In the genomic region with DNA sequence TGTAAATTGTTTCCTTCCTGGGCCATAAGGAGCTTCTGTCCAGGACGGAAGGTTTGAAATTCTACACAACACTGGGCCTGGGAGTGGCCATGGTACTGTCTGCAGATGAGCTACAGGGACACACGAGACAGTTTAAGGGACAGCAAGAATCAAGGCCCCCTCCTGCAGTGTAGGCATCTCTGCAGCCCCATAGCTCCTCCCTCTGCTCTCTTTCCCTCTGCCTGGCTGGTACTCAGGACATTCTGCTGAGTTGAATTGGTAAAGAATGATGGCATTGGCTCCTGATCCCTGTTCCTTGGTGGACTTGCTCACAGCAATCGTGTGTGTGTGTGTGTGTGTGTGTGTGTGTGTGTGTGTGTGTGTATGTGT, we compare ENCODE assay signal across 20 mouse cellular contexts. TPM values are rescaled to one million over a fixed set of nuclear protein-coding genes. Genes with fewer than 3 reads are reported as not detected.
DNase-seq lines count a peak whose midpoint lies in the region; ATAC-seq and TF ChIP-seq lines count a peak whose summit lies in the region.
"Had no signal": no experiment of that assay in that cellular context is flagged by ENCODE, and none has a peak within 500 bp of the region (broad histone marks: within the 10 kb centered on the region; RNA-seq: fewer than 3 reads in every experiment).

No protein-coding gene starts in this region.

- ATAC-seq in forebrain, embryonic 13.5 days: no peak
- no peak for ATAC-seq in forebrain, embryonic 14.5 days
- ATAC-seq in intestine, embryonic 15.5 days: peak; percentile 43; the same call in 1 of the 2 replicates
- no peak for ATAC-seq in intestine, postnatal 0 days
- peak; percentile 25; the same call in 1 of the 2 replicates for ATAC-seq in neural tube, embryonic 15.5 days (ENCODE audit: low FRiP score)

- no peak overlapping the region for H3K4me2 ChIP-seq in forebrain, embryonic 13.5 days
- no peak overlapping the region for H3K4me2 ChIP-seq in forebrain, embryonic 14.5 days (ENCODE audit: low read length)
- no peak overlapping the region for H3K4me2 ChIP-seq in intestine, embryonic 15.5 days (replicated peaks)
- no peak overlapping the region for H3K4me2 ChIP-seq in intestine, postnatal 0 days (replicated peaks; ENCODE audit: low read depth)
- no peak overlapping the region for H3K4me2 ChIP-seq in neural tube, embryonic 15.5 days
- H3K4me2 ChIP-seq: heart, embryonic 11.5 days; liver, embryonic 13.5 days had no signal

- no peak overlapping the region for H3K4me3 ChIP-seq in forebrain, embryonic 13.5 days
- no peak overlapping the region for H3K4me3 ChIP-seq in forebrain, embryonic 14.5 days (ENCODE audit: low read depth, low read length)
- no peak overlapping the region for H3K4me3 ChIP-seq in intestine, embryonic 15.5 days (replicated peaks)
- no peak overlapping the region for H3K4me3 ChIP-seq in intestine, postnatal 0 days (ENCODE audit: low read depth, low read length)
- H3K4me3 ChIP-seq in neural tube, embryonic 15.5 days (replicated peaks): no peak overlapping the region
- H3K4me3 ChIP-seq: embryonic facial prominence, embryonic 10.5 days; liver, embryonic 13.5 days had no signal

- no peak overlapping the region for H3K27ac ChIP-seq in forebrain, embryonic 13.5 days
- no peak overlapping the region for H3K27ac ChIP-seq in forebrain, embryonic 14.5 days (ENCODE audit: low read depth, low read length)
- no peak overlapping the region for H3K27ac ChIP-seq in intestine, embryonic 15.5 days
- no peak overlapping the region for H3K27ac ChIP-seq in intestine, postnatal 0 days (ENCODE audit: low read depth, low read length)
- H3K27ac ChIP-seq in neural tube, embryonic 15.5 days (replicated peaks): no peak overlapping the region
- H3K27ac ChIP-seq: embryonic facial prominence, embryonic 10.5 days; liver, embryonic 13.5 days had no signal

- H3K36me3 ChIP-seq in forebrain, embryonic 13.5 days (ENCODE audit: poor library complexity, severe bottlenecking): no peaks in the 10 kb centered on the region
- H3K36me3 ChIP-seq in forebrain, embryonic 14.5 days (ENCODE audit: control insufficient read depth, insufficient read depth, low read length): no peaks in the 10 kb centered on the region
- no peaks in the 10 kb centered on the region for H3K36me3 ChIP-seq in intestine, embryonic 15.5 days
- no peaks in the 10 kb centered on the region; the same call in 1 of the 2 replicates for H3K36me3 ChIP-seq in intestine, postnatal 0 days (ENCODE audit: control insufficient read depth, insufficient read depth)
- no peaks in the 10 kb centered on the region for H3K36me3 ChIP-seq in neural tube, embryonic 15.5 days
- H3K36me3 ChIP-seq: embryonic facial prominence, embryonic 10.5 days; liver, embryonic 13.5 days had no signal

- DNase-seq in forebrain, embryonic 14.5 days (ENCODE audit: low spot score): no peak
- DNase-seq in neural tube, embryonic 10.5 days (ENCODE audit: extremely low spot score, low spot score): no peak
- no peak for DNase-seq in ovary, postnatal 14 days (ENCODE audit: low spot score)
- DNase-seq: adrenal gland, postnatal 10 days; cerebellum, adult 8-10 months; cerebellum, postnatal 36 days; liver, embryonic 13.5 days; lung, adult 2 months; lung, postnatal 14 days; right cerebral cortex, postnatal 4 days; thymus, postnatal 25 days had no signal

- no peaks in the 10 kb centered on the region for H3K9me3 ChIP-seq in forebrain, embryonic 13.5 days (replicated peaks)
- no peaks in the 10 kb centered on the region for H3K9me3 ChIP-seq in forebrain, embryonic 14.5 days (replicated peaks; ENCODE audit: control insufficient read depth, low read length)
- no peaks in the 10 kb centered on the region for H3K9me3 ChIP-seq in intestine, embryonic 15.5 days
- no peaks in the 10 kb centered on the region for H3K9me3 ChIP-seq in intestine, postnatal 0 days (ENCODE audit: control insufficient read depth)
- no peaks in the 10 kb centered on the region for H3K9me3 ChIP-seq in neural tube, embryonic 15.5 days (replicated peaks)
- H3K9me3 ChIP-seq: embryonic facial prominence, embryonic 10.5 days; liver, embryonic 13.5 days had no signal

- peaks cover 5% of the 10 kb centered on the region; the same call in 1 of the 2 replicates for H3K27me3 ChIP-seq in forebrain, embryonic 13.5 days
- no peaks in the 10 kb centered on the region for H3K27me3 ChIP-seq in forebrain, embryonic 14.5 days (replicated peaks; ENCODE audit: control insufficient read depth, insufficient read depth, low read length)
- H3K27me3 ChIP-seq in intestine, embryonic 15.5 days (replicated peaks): no peaks in the 10 kb centered on the region
- H3K27me3 ChIP-seq in intestine, postnatal 0 days (replicated peaks; ENCODE audit: control insufficient read depth, insufficient read depth, low read length): no peaks in the 10 kb centered on the region
- no peaks in the 10 kb centered on the region for H3K27me3 ChIP-seq in neural tube, embryonic 15.5 days (replicated peaks)

- peaks cover 19% of the 10 kb centered on the region for H3K4me1 ChIP-seq in forebrain, embryonic 13.5 days
- 0 out of 2 replicates have a peak, but pooled peaks cover 3% of the 10 kb centered on the region for H3K4me1 ChIP-seq in forebrain, embryonic 14.5 days (ENCODE audit: control insufficient read depth, insufficient read depth, low read length)
- H3K4me1 ChIP-seq in intestine, embryonic 15.5 days (replicated peaks): 0 out of 2 replicates have a peak, but pooled peaks cover 2% of the 10 kb centered on the region
- H3K4me1 ChIP-seq in intestine, postnatal 0 days (replicated peaks; ENCODE audit: control insufficient read depth, insufficient read depth, low read length): no peaks in the 10 kb centered on the region
- H3K4me1 ChIP-seq in neural tube, embryonic 15.5 days: peaks cover 27% of the 10 kb centered on the region
- H3K4me1 ChIP-seq: liver, embryonic 13.5 days had no signal

- no peak for TF ChIP-seq CTCF in intestine, postnatal 0 days (IDR thresholded peaks at IDR 0.05; ENCODE audit: low read depth)

- H3K9ac ChIP-seq in forebrain, embryonic 13.5 days: peak overlapping the region; percentile 37; the same call in 1 of the 2 replicates
- no peak overlapping the region for H3K9ac ChIP-seq in forebrain, embryonic 14.5 days (ENCODE audit: low read length)
- H3K9ac ChIP-seq in intestine, embryonic 15.5 days: no peak overlapping the region
- no peak overlapping the region for H3K9ac ChIP-seq in intestine, postnatal 0 days (ENCODE audit: low read depth, low read length)
- H3K9ac ChIP-seq in neural tube, embryonic 15.5 days (replicated peaks): 0 out of 2 replicates have a peak overlapping the region, but pooled peaks have one; percentile 10
- H3K9ac ChIP-seq: liver, embryonic 13.5 days had no signal

- WGBS in forebrain, embryonic 13.5 days: 43% methylated on average over 3 of the region's 3 CpGs
- 55% methylated on average over 3 of the region's 3 CpGs for WGBS in forebrain, embryonic 14.5 days
- 39% methylated on average over 3 of the region's 3 CpGs for WGBS in intestine, embryonic 15.5 days
- WGBS in intestine, postnatal 0 days: 35% methylated on average over 3 of the region's 3 CpGs
- 33% methylated on average over 3 of the region's 3 CpGs for WGBS in neural tube, embryonic 15.5 days

RNA-seq across cellular contexts. Expression of a gene that starts 7.9 kb away (rescaled TPM):
- polyA plus RNA-seq in forebrain, embryonic 13.5 days (2015; fragmentation: Nextera tagmentation; extraction: Ambion mirVana): 0.40 and 0.68 TPM in 2 replicates
- 1.1 and 1.5 TPM in 2 replicates for polyA plus RNA-seq in forebrain, embryonic 14.5 days (2014; fragmentation: Nextera tagmentation; extraction: Ambion mirVana)
- 0.01 and 0.05 TPM in 2 replicates for polyA plus RNA-seq in intestine, embryonic 15.5 days (2015; fragmentation: Nextera tagmentation; extraction: Ambion mirVana)
- 0.03 TPM in 1 of 2 replicates, not detected in the other for polyA plus RNA-seq in intestine, postnatal 0 days (2015; fragmentation: Nextera tagmentation; extraction: Ambion mirVana)
- polyA plus RNA-seq in neural tube, embryonic 15.5 days (2015; fragmentation: Nextera tagmentation; extraction: Ambion mirVana): 1.3 and 2.1 TPM in 2 replicates
- polyA plus RNA-seq: embryonic facial prominence, embryonic 10.5 days; heart, embryonic 11.5 days; heart, postnatal 0 days; intestine, embryonic 14.5 days; kidney, embryonic 14.5 days; liver, embryonic 13.5 days had no signal

Comparison
In these comparisons a context has a peak if more than half of its experiments do, and no peak if none do; other contexts are left out.
1. ATAC-seq: peak in intestine, embryonic 15.5 days (single experiment) and neural tube, embryonic 15.5 days (single experiment); none in forebrain, embryonic 13.5 days (single experiment), forebrain, embryonic 14.5 days (single experiment) and intestine, postnatal 0 days (single experiment).
2. H3K9ac ChIP-seq: peak in forebrain, embryonic 13.5 days (single experiment) and neural tube, embryonic 15.5 days (single experiment); none in forebrain, embryonic 14.5 days (single experiment), intestine, embryonic 15.5 days (single experiment) and intestine, postnatal 0 days (single experiment).